Mouse (Mus musculus) myocyte (in vitro differentiated cells): ENCODE data around the gene Txnrd1. TPM values are rescaled to one million over a fixed set of nuclear protein-coding genes. Genes with fewer than 3 reads are reported as not detected.

Experiments
- H3K27me3 ChIP-seq: one replicate; pipeline ENCODE4 v1.6.1; 2011; ENCODE audit not compliant: control insufficient read depth, insufficient read depth, insufficient read length
- H3K36me3 ChIP-seq: one replicate; pipeline ENCODE4 v1.6.1; 2011; ENCODE audit not compliant: control insufficient read depth, insufficient read depth
- H3K4me2 ChIP-seq: one replicate; pipeline ENCODE4 v1.6.1; 2011; ENCODE audit warnings: low read depth, control low read depth
- H3K4me3 ChIP-seq: one replicate; pipeline ENCODE4 v1.5.1; 2011; ENCODE audit warnings: mild to moderate bottlenecking, control low read depth, moderate library complexity
- H3K79me2 ChIP-seq: one replicate; pipeline ENCODE4 v1.6.1; 2011; ENCODE audit not compliant: control insufficient read depth, insufficient read depth
- H3ac ChIP-seq: one replicate; pipeline ENCODE4 v1.6.1; 2011; ENCODE audit not compliant: control insufficient read depth, insufficient read length
- CEBPB ChIP-seq: IDR thresholded peaks from 2 replicates; pipeline ENCODE4 v1.6.1; 2011; ENCODE audit warnings: mild to moderate bottlenecking, moderate library complexity; ENCODE audit not compliant: poor library complexity, insufficient read depth, severe bottlenecking
- E2F4 ChIP-seq: IDR thresholded peaks from one replicate; pipeline ENCODE4 v1.6.1; 2011; ENCODE audit warnings: mild to moderate bottlenecking, control low read depth, moderate library complexity; ENCODE audit not compliant: insufficient read depth
- MAX ChIP-seq: IDR thresholded peaks from one replicate; pipeline ENCODE4 v1.6.1; 2011; ENCODE audit warnings: low read depth, mild to moderate bottlenecking, control low read depth
- MYOD1 ChIP-seq, 3 experiments: IDR thresholded peaks; one replicate each; pipeline ENCODE4 v1.6.1; 2011; ENCODE audit warnings: control low read depth in 2 of 3, low read depth in 2 of 3, mild to moderate bottlenecking in 2 of 3, moderate library complexity in 1 of 3; ENCODE audit not compliant: insufficient read length in 2 of 3, control insufficient read depth in 1 of 3
- MYOG ChIP-seq, 3 experiments: IDR thresholded peaks; one replicate each; pipeline ENCODE4 v1.6.1; 2011; ENCODE audit warnings: control low read depth in 2 of 3, low read depth in 2 of 3, mild to moderate bottlenecking in 2 of 3; ENCODE audit not compliant: insufficient read length in 2 of 3, control insufficient read depth in 1 of 3, insufficient read depth in 1 of 3
- POLR2A ChIP-seq: IDR thresholded peaks from one replicate; pipeline ENCODE4 v1.6.1; 2011; ENCODE audit warnings: low read depth, mild to moderate bottlenecking, control low read depth, moderate library complexity; ENCODE audit not compliant: insufficient read length
- POLR2AphosphoS2 ChIP-seq: IDR thresholded peaks from one replicate; pipeline ENCODE4 v1.6.1; 2011; ENCODE audit warnings: low read depth, control low read depth; ENCODE audit not compliant: insufficient read length
- REST ChIP-seq: IDR thresholded peaks from one replicate; pipeline ENCODE4 v1.6.1; 2011; ENCODE audit warnings: mild to moderate bottlenecking, control low read depth, moderate library complexity; ENCODE audit not compliant: insufficient read depth, insufficient read length
- SRF ChIP-seq: IDR thresholded peaks from one replicate; pipeline ENCODE4 v1.6.1; 2011; ENCODE audit warnings: low read depth; ENCODE audit not compliant: control insufficient read depth, insufficient read length
- TCF12 ChIP-seq: IDR thresholded peaks from one replicate; pipeline ENCODE4 v1.6.1; 2011; ENCODE audit warnings: mild to moderate bottlenecking, control low read depth; ENCODE audit not compliant: poor library complexity, insufficient read depth, severe bottlenecking
- TCF3 ChIP-seq: IDR thresholded peaks from one replicate; pipeline ENCODE4 v1.6.1; 2011; ENCODE audit warnings: low read depth, control low read depth; ENCODE audit not compliant: insufficient read length
- USF1 ChIP-seq: IDR thresholded peaks from one replicate; pipeline ENCODE4 v1.6.1; 2011; ENCODE audit warnings: low read depth, mild to moderate bottlenecking, control low read depth, moderate library complexity
- polyA plus RNA-seq: library from polyadenylated mRNA; unstranded; fragments of >200 nt; fragmentation: generic; extraction: Trizol; gene quantifications from one replicate; pipeline ENCODE4 v1.2.1, GENCODE M21; 2012; ENCODE audit warnings: missing spikeins

Txnrd1 gene
- polyA plus RNA-seq, 1 experiment, result 77.0 TPM

DNA sequence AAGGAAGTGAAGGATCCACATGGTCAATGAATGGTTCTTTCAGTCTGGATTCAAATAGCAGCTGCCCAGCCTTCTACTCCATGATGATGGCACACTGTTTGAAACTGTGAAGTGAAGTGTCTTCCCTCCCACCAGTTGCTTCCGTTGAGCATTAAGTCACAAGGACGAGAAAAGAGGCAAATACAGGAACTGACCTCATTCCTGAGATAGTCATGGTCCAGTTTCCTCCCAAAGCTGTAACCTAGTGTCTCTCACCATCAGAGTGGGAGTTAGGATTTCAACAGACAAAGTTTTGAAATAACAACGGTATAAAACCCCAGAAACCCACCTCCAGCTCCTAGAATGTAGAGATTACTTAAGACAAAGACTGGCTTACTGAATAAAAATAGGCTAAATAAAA, 89.8 kb downstream of the Txnrd1 start:
- no peaks in the 10 kb centered on the region for H3K79me2 ChIP-seq

DNA sequence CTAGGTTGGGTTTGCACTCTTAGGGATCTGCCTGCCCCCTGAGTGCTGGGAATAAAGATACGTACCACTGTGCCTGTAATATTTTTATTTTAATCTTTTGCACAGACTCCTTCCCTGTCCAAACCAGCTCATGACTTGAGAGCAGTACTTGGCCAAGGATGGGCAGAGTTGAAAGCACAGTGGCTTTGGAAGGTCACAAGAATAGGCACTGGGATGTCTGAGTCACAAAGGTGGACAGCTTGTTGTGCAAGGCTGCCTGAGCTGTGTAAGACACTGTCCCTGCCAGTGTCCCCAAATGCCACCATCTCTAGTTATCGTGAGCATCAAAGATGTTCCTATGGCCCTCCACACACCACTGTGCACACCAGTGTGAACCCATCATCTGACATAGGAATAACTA, 91.0 kb downstream of the Txnrd1 start:
- Histone ChIP-seq H3ac (no peak overlapping the region), H3K27me3 (no peaks in the 10 kb centered on the region)

More for the DNA sequence above, 89.8 kb downstream of the Txnrd1 start:
- H3ac ChIP-seq, result no peak overlapping the region
- no peak overlapping the region for H3K4me2 ChIP-seq
- H3K36me3 ChIP-seq, result no peaks in the 10 kb centered on the region
- TF ChIP-seq POLR2A (no peak), TCF3 (no peak), CEBPB (no peak), USF1 (no peak), MAX (no peak), POLR2AphosphoS2 (no peak), MYOD1 (IDR thresholded peaks at IDR 0.05; ENCODE audit: control insufficient read depth in 1 of 3, insufficient read length in 2 of 3, low read depth in 2 of 3) (no peak), REST (no peak), E2F4 (no peak)
- no peaks in the 10 kb centered on the region for H3K27me3 ChIP-seq
- H3K4me3 ChIP-seq, result no peak overlapping the region

DNA sequence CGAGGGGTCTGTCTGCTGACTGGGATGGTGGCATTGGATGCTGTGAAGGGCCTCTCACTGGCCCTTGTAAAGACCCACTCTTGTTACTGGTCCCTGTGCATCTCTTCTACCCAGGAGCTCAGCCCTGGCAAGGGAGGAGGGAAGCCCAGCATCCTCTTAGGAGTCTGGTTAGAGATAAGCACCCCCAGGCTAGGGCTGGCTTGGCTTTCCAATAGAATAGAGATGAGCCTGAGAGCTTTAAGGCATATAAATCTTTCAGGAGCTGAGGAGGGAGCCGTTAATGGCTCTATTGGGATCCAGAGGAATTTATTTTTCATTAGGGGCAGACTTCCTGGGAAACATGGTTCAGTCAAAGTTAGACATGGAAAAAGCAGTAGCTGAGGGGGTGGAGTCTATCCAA, 91.9 kb downstream of the Txnrd1 start:
- TF ChIP-seq E2F4 (no peak), USF1 (no peak), MYOD1 (IDR thresholded peaks at IDR 0.05; ENCODE audit: control insufficient read depth in 1 of 3, insufficient read length in 2 of 3, low read depth in 2 of 3) (no peak), SRF (no peak), CEBPB (no peak), POLR2A (no peak), MAX (no peak), TCF3 (no peak), TCF12 (no peak), REST (no peak), MYOG (IDR thresholded peaks at IDR 0.05; ENCODE audit: control insufficient read depth in 1 of 3, insufficient read depth in 1 of 3, insufficient read length in 2 of 3, low read depth in 2 of 3) (no peak), POLR2AphosphoS2 (no peak)

More for the DNA sequence above, 91.0 kb downstream of the Txnrd1 start:
- no peak overlapping the region for H3K4me3 ChIP-seq
- H3K36me3 ChIP-seq, result no peaks in the 10 kb centered on the region
- H3K79me2 ChIP-seq, result no peaks in the 10 kb centered on the region
- no peak for TF ChIP-seq POLR2A
- TF ChIP-seq MAX, result no peak
- TF ChIP-seq E2F4, result no peak
- TF ChIP-seq TCF3, result no peak
- no peak for TF ChIP-seq MYOD1 (IDR thresholded peaks at IDR 0.05; ENCODE audit: control insufficient read depth in 1 of 3, insufficient read length in 2 of 3, low read depth in 2 of 3)
- TF ChIP-seq CEBPB, result no peak
- TF ChIP-seq POLR2AphosphoS2, result no peak
- no peak for TF ChIP-seq USF1
- TF ChIP-seq REST, result no peak
- TF ChIP-seq MYOG (IDR thresholded peaks at IDR 0.05; ENCODE audit: control insufficient read depth in 1 of 3, insufficient read depth in 1 of 3, insufficient read length in 2 of 3, low read depth in 2 of 3), result no peak
- no peak for TF ChIP-seq SRF
- no peak for TF ChIP-seq TCF12
- no peak overlapping the region for H3K4me2 ChIP-seq

DNA sequence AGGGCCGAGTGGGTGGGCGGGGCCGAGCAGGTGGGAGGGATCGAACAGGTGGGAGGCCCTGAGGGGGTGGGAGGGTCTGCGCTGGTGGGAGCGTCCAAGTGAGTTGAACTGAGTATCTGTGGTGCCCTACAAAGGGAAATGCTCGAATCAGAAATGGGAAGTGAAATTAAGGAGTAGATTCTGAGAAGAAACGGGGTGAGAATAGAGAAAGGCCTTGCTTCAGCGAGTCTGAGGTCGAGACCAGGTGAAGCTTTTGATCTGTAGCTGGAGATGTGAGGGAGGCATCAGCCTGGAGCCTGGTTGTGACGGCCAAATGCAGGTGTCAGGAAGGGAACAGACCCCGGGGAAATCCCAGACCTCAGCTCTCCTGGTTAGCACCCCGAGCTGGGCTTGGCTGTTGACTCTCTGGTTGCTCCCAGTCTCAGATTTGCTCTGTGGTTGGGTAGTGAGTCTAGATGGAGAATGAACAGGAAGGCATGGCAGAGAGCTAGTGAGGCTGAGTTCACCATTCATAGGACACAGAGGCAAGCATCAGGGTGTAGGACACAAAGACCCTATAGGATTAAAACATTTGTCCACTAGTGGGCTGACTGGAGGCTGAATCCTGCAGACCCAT, 101.4 kb downstream of the Txnrd1 start:
- H3ac ChIP-seq, result no peak overlapping the region
- no peak overlapping the region for H3K4me3 ChIP-seq
- H3K79me2 ChIP-seq, result no peaks in the 10 kb centered on the region
- no peaks in the 10 kb centered on the region for H3K27me3 ChIP-seq
- H3K36me3 ChIP-seq, result no peaks in the 10 kb centered on the region
- TF ChIP-seq POLR2AphosphoS2 (no peak), TCF12 (no peak), MAX (no peak), CEBPB (no peak), TCF3 (no peak), MYOG (IDR thresholded peaks at IDR 0.05; ENCODE audit: control insufficient read depth in 1 of 3, insufficient read depth in 1 of 3, insufficient read length in 2 of 3, low read depth in 2 of 3) (no peak), REST (no peak), E2F4 (no peak), POLR2A (no peak), SRF (no peak), USF1 (no peak), MYOD1 (IDR thresholded peaks at IDR 0.05; ENCODE audit: control insufficient read depth in 1 of 3, insufficient read length in 2 of 3, low read depth in 2 of 3) (no peak)
- no peak overlapping the region for H3K4me2 ChIP-seq

More for the DNA sequence above, 91.9 kb downstream of the Txnrd1 start:
- Histone ChIP-seq H3K79me2 (no peaks in the 10 kb centered on the region), H3ac (no peak overlapping the region), H3K27me3 (no peaks in the 10 kb centered on the region), H3K4me2 (no peak overlapping the region), H3K4me3 (no peak overlapping the region), H3K36me3 (no peaks in the 10 kb centered on the region)
